Mouse (Mus musculus) liver, adult (tissue): ENCODE measurements around the gene Ndufv1.

ENCODE experiments used
- GATA4 ChIP-seq: IDR thresholded peaks from 2 replicates; pipeline ENCODE4 v1.6.1; 2014; ENCODE audit warnings: mild to moderate bottlenecking, low read length; ENCODE audit not compliant: insufficient replicate concordance

Gene Ndufv1

DNA sequence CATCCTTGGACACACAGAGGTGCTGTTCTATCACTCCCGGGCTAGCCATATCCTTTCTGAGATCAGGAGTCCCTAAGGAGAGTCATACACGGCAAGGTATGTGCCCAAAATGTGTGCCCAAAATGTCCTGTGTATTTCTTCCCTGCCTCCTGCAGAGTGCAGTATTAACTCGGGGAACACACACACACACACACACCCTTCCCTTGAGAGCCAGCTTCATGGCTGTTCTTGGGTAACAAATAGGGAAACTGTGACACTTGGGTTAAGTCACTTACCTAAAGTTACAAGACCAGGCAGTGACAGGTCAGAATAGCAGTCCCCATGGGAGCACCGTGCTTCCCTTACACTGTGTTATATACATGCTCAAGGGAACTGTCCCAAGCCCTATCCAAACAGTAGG lies 48.6 kb downstream of the Ndufv1 start:
- TF ChIP-seq GATA4 = no peak

DNA sequence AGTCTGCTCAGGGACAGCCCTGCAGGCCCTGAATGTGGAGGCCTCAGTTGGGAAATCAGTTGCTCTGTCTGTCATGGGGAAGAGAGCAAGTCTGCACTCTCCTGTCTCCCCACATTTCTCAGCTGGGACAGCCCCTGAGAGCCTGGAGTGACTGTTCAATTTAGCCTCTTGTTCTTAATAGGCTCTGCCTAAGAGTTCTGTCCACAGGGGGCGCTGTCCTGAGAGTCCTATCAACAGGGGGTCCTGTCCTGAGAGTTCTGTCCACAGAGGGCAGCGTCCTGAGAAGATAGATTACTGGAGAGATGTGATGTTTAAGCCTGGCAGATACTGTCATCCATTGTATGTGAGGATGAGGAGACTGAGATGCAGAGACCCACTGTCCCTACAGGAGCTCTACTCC lies 50.1 kb downstream of the Ndufv1 start:
- no peak for TF ChIP-seq GATA4

DNA sequence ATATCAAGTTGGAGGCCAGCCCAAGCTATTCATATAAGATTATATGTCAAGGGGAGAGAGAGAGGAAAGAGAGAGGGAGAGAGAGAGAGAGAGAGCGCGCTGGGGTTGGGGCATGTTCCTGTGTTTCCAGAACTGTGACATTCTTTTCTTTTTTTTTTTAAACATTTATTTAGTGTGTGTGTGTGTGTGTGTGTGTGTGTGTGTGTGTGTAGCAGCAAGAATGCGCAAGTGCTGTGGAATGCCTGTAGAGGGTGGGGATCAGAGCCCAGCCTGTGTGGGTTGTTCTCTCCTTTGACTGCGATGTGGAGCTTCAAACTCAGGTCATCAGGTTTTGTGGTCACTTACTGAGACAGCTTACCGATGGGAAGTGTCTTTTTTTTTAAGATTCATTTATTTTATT lies 52.4 kb downstream of the Ndufv1 start:
- TF ChIP-seq GATA4 = no peak

DNA sequence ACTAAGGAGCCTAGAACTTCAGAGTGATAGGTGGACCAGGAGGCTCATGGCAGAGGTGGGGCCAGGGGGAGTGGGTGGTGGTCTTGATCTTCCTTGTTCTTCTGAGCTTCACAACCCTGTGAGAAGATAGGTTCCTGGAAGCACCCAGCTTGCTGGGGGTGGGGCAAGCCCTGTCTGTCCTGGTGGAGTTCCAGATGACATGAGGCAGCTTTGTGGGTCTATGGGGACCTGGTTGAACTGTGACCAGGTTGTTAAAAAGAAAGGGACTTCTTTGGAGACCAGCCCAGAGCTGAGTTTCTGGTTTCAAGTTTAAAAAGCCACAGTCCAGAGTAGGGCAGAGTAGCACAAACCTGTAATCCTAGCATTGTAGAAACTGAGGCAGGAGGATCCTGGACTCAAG lies 53.6 kb downstream of the Ndufv1 start:
- no peak for TF ChIP-seq GATA4

DNA sequence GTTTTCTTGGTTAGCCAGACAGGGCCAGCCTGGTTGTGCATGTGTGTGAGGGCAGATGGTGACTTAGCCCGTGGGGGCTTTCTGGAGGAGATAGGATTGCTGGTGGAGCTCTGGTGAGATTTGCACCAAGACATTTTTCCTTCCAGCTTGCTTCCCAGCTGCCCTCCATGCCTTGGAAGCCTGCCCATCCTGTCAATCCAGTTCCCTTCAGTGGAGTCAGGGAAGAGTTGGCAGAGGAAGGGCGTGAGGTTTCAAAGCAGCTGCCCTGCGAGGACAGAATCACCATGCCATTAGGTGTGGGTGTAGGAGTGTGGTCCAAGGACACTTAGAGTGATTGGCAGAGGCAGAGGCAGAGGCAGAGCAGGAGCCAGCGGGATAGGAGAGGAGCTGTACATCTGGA lies 54.1 kb downstream of the Ndufv1 start, which contains the start of gene Aldh3b3:
Gene Aldh3b3, plus strand, starts transcription at position 176 of the 400 bp plus-strand sequence.
- no peak for TF ChIP-seq GATA4
